Mouse (Mus musculus): ENCODE measurements around the gene Morf4l1.
"Not testable (repeated sequence)": the region's sequence is repeated elsewhere in the genome, so short reads cannot be mapped to it uniquely, and the experiment has no call there.

The Morf4l1 gene

GRCm38 (mm10) chr9:90060932-90061331 is 53.6 kb downstream of the Morf4l1 start:
- DNase-seq (ENCODE audit: low spot score) = not testable (repeated sequence)

- DNase-seq (ENCODE audit: low spot score) = no peak
Measured at GRCm38 (mm10) chr9:90060574-90060875, 54.0 kb downstream of the Morf4l1 start.

- DNase-seq (ENCODE audit: low spot score) = no peak
Measured at GRCm38 (mm10) chr9:90059828-90060573, 54.6 kb downstream of the Morf4l1 start.

GRCm38 (mm10) chr9:90056716-90057115 is 57.9 kb downstream of the Morf4l1 start:
- DNase-seq (ENCODE audit: low spot score) = no peak

GRCm38 (mm10) chr9:90055911-90056310 is 58.7 kb downstream of the Morf4l1 start:
- no peak for DNase-seq (ENCODE audit: low spot score)

GRCm38 (mm10) chr9:90055409-90055808 is 59.2 kb downstream of the Morf4l1 start:
- peak; percentile 18 for DNase-seq (ENCODE audit: low spot score)

- DNase-seq (ENCODE audit: low spot score) = peak; percentile 81
Measured at GRCm38 (mm10) chr9:90054371-90055145, 60.0 kb downstream of the Morf4l1 start.

- DNase-seq (ENCODE audit: low spot score) = no peak
Measured at GRCm38 (mm10) chr9:90053852-90054251, 60.7 kb downstream of the Morf4l1 start, which contains the start of gene Ctsh. Ctsh (plus strand) TSS chr9:90054152.

- no peak for DNase-seq (ENCODE audit: low spot score)
Measured at GRCm38 (mm10) chr9:90047937-90048627, 66.5 kb downstream of the Morf4l1 start.

- DNase-seq (ENCODE audit: low spot score) = no peak
Measured at GRCm38 (mm10) chr9:90045191-90045590, 69.4 kb downstream of the Morf4l1 start.

- not testable (repeated sequence) for DNase-seq (ENCODE audit: low spot score)
Measured at GRCm38 (mm10) chr9:90042906-90043305, 71.7 kb downstream of the Morf4l1 start.

Measured in embryo, embryonic 10.5 days (tissue).